Mouse (Mus musculus): ENCODE data around the gene Myl6b.
"Not testable (repeated sequence)": the region's sequence is repeated elsewhere in the genome, so short reads cannot be mapped to it uniquely, and the experiment has no call there.

The Myl6b gene

GRCm38 (mm10) chr10:128493695-128494666 lies 4.5 kb downstream of the Myl6b start, which contains the start of gene Myl6:
TSS of gene Myl6 (minus strand) at chr10:128494145.
- DNase-seq (ENCODE audit: low read depth, low spot score): peak; percentile 91

GRCm38 (mm10) chr10:128493319-128493694 lies 5.2 kb downstream of the Myl6b start:
- DNase-seq (ENCODE audit: low read depth, low spot score): no peak

- no peak for DNase-seq (ENCODE audit: low read depth, low spot score)
These were observed 5.7 kb downstream of the Myl6b start for GRCm38 (mm10) chr10:128492633-128493311.

GRCm38 (mm10) chr10:128492051-128492450 lies 6.4 kb downstream of the Myl6b start:
- DNase-seq (ENCODE audit: low read depth, low spot score): not testable (repeated sequence)

- DNase-seq (ENCODE audit: low read depth, low spot score): no peak
These were observed 7.0 kb downstream of the Myl6b start for GRCm38 (mm10) chr10:128491495-128491894.

GRCm38 (mm10) chr10:128490912-128491311 lies 7.6 kb downstream of the Myl6b start:
- DNase-seq (ENCODE audit: low read depth, low spot score): no peak

GRCm38 (mm10) chr10:128490232-128490631 lies 8.3 kb downstream of the Myl6b start:
- DNase-seq (ENCODE audit: low read depth, low spot score): no peak

GRCm38 (mm10) chr10:128489785-128490184 lies 8.7 kb downstream of the Myl6b start:
- no peak for DNase-seq (ENCODE audit: low read depth, low spot score)

- no peak for DNase-seq (ENCODE audit: low read depth, low spot score)
These were observed 9.1 kb downstream of the Myl6b start for GRCm38 (mm10) chr10:128489380-128489779.

GRCm38 (mm10) chr10:128488776-128489175 lies 9.7 kb downstream of the Myl6b start:
- DNase-seq (ENCODE audit: low read depth, low spot score): no peak

- no peak for DNase-seq (ENCODE audit: low read depth, low spot score)
These were observed 10.4 kb downstream of the Myl6b start for GRCm38 (mm10) chr10:128487861-128488712.

- DNase-seq (ENCODE audit: low read depth, low spot score): no peak
These were observed 12.1 kb downstream of the Myl6b start for GRCm38 (mm10) chr10:128486370-128486769.

GRCm38 (mm10) chr10:128474366-128474765 lies 24.1 kb downstream of the Myl6b start:
- peak; percentile 55 for DNase-seq (ENCODE audit: low read depth, low spot score)

- no peak for DNase-seq (ENCODE audit: low read depth, low spot score)
These were observed 38.2 kb downstream of the Myl6b start for GRCm38 (mm10) chr10:128460270-128460630.

GRCm38 (mm10) chr10:128459409-128460269 lies 38.8 kb downstream of the Myl6b start:
- no peak for DNase-seq (ENCODE audit: low read depth, low spot score)

GRCm38 (mm10) chr10:128458719-128459408 lies 39.6 kb downstream of the Myl6b start, which contains the start of gene Smarcc2:
TSS of gene Smarcc2 (plus strand) at chr10:128459248.
- no peak for DNase-seq (ENCODE audit: low read depth, low spot score)

GRCm38 (mm10) chr10:128458348-128458718 lies 40.2 kb downstream of the Myl6b start:
- peak; percentile 65 for DNase-seq (ENCODE audit: low read depth, low spot score)

- DNase-seq (ENCODE audit: low read depth, low spot score): no peak
These were observed 40.8 kb downstream of the Myl6b start for GRCm38 (mm10) chr10:128457676-128458075.

- DNase-seq (ENCODE audit: low read depth, low spot score): no peak
These were observed 43.2 kb downstream of the Myl6b start for GRCm38 (mm10) chr10:128455280-128455679.

- DNase-seq (ENCODE audit: low read depth, low spot score): no peak
These were observed 44.0 kb downstream of the Myl6b start for GRCm38 (mm10) chr10:128454471-128454870.

Measured in WW6 (cell line).